Mouse (Mus musculus): Measurements from ENCODE around the gene Gm9040.
"Not testable (repeated sequence)": the region's sequence is repeated elsewhere in the genome, so short reads cannot be mapped to it uniquely, and the experiment has no call there.

The Gm9040 gene

DNA sequence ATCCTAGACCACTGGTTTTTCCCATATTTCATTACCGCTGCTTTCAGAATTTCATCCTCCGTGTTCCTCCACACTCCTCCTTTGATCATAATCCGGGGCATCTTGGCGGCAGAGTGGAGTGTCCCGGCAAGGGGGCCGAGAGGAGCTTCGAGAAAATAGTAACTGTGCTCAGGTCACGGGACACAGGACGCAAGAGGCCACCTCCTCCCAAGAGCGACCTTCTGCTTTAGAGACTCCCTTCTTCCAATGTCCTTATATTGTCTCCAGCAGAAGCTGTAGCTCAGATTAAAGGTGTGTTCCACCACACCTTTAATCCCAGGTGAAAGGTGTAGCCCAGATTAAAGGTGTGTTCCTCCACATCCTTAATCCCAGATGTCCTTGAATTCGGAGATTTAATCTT, at the start of gene Gm9040:
TSS of gene Gm9040 (minus strand) at position 101 of the 400 bp plus-strand sequence.
- not testable (repeated sequence) for DNase-seq (ENCODE audit: low spot score in 2 of 2)

DNA sequence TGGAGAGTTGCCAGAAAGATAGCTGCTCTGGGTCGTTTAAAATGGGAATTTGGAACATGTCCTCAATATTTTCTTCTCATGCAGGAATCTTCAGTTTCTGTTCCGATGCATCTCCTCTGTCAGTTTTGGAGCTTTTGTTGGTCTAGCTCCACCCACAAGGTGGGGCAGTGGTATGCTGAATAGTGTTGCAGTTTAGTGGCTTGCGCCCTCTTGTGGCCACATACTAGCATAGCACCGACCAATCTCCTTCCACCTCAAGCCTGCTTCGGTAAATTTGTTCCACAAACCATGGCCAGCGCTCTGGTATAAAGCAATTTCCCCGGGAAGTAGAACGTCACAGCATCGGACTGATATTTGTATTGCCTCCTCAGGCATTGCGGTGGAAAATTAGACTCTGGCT, 43.7 kb upstream of the Gm9040 start:
- peak; percentile 40 to 67 for DNase-seq (ENCODE audit: low spot score in 2 of 2)

DNA sequence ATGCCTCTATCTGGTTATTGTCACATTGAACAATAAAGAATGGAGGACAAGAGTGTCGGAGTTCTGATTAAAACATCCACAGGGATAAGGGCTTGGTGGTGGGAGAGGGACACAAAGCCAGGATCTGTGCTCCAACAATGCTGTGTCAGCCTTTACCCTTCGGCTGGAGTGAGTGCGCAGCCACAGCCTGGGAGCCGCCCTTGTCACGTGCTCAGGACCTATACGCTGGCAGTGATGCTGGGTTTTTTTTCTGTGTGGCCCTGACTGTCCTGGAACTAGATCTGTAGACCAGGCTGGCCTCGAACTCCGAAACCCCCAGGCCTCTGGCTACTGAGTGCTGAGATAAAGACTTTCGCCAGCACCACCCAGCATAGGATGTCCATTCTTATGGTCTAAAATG, 42.7 kb upstream of the Gm9040 start:
- DNase-seq (ENCODE audit: low spot score in 2 of 2): no peak

DNA sequence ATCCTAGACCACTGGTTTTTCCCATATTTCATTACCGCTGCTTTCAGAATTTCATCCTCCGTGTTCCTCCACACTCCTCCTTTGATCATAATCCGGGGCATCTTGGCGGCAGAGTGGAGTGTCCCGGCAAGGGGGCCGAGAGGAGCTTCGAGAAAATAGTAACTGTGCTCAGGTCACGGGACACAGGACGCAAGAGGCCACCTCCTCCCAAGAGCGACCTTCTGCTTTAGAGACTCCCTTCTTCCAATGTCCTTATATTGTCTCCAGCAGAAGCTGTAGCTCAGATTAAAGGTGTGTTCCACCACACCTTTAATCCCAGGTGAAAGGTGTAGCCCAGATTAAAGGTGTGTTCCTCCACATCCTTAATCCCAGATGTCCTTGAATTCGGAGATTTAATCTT, 27.2 kb upstream of the Gm9040 start, which contains the start of gene Gm9049:
TSS of gene Gm9049 (minus strand) at position 101 of the 400 bp plus-strand sequence.
- not testable (repeated sequence) for DNase-seq (ENCODE audit: low spot score in 2 of 2)

DNA sequence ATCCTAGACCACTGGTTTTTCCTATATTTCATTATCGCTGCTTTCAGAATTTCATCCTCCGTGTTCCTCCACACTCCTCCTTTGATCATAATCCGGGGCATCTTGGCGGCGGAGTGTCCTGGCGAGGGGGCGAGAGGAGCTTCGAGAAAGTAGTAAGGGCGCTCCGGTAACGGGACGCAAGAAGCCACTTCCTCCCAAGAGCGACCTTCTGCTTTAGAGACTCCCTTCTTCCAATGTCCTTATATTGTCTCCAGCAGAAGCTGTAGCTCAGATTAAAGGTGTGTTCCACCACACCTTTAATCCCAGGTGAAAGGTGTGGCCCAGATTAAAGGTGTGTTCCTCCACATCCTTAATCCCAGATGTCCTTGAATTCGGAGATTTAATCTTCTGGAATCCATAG, 21.8 kb upstream of the Gm9040 start, which contains the start of gene Gm9048:
TSS of gene Gm9048 (minus strand) at position 101 of the 400 bp plus-strand sequence.
- DNase-seq (ENCODE audit: low spot score in 2 of 2): not testable (repeated sequence)

DNA sequence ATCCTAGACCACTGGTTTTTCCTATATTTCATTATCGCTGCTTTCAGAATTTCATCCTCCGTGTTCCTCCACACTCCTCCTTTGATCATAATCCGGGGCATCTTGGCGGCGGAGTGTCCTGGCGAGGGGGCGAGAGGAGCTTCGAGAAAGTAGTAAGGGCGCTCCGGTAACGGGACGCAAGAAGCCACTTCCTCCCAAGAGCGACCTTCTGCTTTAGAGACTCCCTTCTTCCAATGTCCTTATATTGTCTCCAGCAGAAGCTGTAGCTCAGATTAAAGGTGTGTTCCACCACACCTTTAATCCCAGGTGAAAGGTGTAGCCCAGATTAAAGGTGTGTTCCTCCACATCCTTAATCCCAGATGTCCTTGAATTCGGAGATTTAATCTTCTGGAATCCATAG, 16.4 kb upstream of the Gm9040 start, which contains the start of gene Gm9046:
TSS of gene Gm9046 (minus strand) at position 101 of the 400 bp plus-strand sequence.
- DNase-seq (ENCODE audit: low spot score in 2 of 2): not testable (repeated sequence)

DNA sequence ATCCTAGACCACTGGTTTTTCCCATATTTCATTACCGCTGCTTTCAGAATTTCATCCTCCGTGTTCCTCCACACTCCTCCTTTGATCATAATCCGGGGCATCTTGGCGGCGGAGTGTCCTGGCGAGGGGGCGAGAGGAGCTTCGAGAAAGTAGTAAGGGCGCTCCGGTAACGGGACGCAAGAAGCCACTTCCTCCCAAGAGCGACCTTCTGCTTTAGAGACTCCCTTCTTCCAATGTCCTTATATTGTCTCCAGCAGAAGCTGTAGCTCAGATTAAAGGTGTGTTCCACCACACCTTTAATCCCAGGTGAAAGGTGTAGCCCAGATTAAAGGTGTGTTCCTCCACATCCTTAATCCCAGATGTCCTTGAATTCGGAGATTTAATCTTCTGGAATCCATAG, 11.0 kb upstream of the Gm9040 start, which contains the start of gene Gm9045:
TSS of gene Gm9045 (minus strand) at position 101 of the 400 bp plus-strand sequence.
- DNase-seq (ENCODE audit: low spot score in 2 of 2): not testable (repeated sequence)

DNA sequence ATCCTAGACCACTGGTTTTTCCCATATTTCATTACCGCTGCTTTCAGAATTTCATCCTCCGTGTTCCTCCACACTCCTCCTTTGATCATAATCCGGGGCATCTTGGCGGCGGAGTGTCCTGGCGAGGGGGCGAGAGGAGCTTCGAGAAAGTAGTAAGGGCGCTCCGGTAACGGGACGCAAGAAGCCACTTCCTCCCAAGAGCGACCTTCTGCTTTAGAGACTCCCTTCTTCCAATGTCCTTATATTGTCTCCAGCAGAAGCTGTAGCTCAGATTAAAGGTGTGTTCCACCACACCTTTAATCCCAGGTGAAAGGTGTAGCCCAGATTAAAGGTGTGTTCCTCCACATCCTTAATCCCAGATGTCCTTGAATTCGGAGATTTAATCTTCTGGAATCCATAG, 5.5 kb upstream of the Gm9040 start, which contains the start of gene Gm9044:
TSS of gene Gm9044 (minus strand) at position 101 of the 400 bp plus-strand sequence.
- DNase-seq (ENCODE audit: low spot score in 2 of 2): not testable (repeated sequence)

DNA sequence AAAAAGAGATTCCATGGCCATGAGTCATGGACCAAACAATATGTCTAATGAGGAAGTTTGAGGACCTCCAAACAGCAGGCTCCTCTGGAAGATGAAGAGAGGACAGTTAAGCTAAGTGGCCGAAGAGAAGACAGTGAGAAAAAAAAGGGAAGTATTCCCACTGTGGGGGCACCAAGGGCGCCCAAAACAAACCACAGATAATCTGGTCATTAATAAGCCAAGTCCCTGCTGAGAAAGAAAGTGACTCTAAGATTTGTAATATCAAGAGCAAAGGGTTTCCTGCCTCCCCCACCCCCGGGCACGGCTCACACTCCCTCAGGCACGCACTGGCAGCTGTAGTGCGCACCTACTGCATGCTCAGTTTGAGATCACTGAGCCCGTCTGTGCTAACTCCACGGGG, 7.7 kb downstream of the Gm9040 start:
- no peak for DNase-seq (ENCODE audit: low spot score in 2 of 2)

DNA sequence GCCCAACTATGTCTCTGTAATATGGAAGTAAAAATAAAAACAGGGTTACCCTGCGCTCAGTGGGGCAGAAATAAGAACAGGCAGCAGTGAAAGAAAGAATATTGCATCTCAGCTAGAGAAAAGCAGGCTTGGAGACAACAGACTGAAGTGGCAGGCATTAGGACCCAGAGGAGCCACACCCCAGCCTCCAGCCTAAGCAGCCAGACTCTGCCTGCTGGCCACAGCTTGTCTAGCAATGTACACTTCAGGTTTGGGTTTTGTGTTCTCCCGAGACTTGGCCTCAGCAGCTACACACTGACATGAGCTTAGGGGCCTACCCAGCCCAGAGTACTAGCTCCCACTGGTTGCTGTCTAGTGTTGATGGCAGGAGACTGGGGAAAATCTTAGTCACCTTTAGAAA, 24.6 kb downstream of the Gm9040 start:
- not testable (repeated sequence) for DNase-seq (ENCODE audit: low spot score in 2 of 2)

DNA sequence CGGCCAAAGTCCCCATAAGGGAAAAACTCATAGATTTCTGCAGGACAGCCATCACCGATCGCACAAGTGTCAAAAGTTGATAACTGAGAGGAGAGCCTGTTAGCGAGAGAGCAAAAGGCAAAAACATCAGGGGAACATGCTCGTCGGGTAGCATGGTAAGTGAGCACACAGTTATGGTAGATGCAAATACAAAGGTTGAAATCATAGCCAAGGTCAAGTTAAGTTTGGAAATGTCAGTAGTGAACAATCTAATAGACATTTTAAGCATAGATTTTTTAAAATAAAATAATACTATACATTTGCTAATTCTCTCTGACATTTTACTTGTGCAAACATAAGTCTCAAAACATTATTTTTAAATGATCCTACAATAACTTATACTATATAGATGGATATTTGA, 31.8 kb downstream of the Gm9040 start, which contains the start of gene Iltifb:
TSS of gene Iltifb (minus strand) at position 101 of the 400 bp plus-strand sequence.
- no peak for DNase-seq (ENCODE audit: low spot score in 2 of 2)

DNA sequence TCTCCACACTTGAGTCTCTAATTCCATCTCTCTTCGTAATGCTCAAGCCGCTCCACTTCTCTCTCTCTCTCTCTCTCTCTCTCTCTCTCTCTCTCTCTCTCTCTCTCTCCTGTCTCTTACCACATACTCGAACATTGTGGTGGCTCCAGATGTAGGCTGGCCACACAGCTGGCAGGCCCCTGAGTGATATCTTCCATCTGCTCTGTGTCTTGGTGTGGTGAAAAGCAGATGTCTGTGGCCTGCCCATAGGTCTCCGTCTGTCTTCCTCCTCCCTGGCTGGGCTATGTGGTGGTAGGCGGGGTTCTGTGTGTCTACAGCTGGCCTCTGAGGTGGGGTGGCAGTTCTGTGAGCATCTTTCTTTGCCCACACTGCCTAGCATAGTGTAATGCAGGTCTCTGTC, 43.8 kb downstream of the Gm9040 start:
- not testable (repeated sequence) for DNase-seq (ENCODE audit: low spot score in 2 of 2)

DNA sequence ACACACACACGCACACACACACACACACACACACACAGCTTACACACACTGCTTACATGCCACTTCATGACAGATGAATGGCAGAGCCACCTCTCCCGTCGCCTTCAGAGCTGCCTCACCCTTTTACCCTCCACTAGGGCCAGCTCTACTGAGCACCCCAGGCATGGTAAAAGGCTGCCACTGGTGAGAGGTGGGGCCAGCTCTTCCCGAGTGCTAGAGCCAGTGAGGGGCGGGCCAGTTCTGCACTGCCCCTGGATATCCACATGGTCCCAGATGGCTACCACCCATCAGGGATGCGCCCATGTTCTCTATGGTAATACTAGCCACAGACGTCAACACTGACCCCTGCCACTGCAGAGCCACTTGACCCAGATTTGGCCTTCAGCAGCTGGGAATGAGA, 44.2 kb downstream of the Gm9040 start:
- DNase-seq (ENCODE audit: low spot score in 2 of 2): not testable (repeated sequence)

DNA sequence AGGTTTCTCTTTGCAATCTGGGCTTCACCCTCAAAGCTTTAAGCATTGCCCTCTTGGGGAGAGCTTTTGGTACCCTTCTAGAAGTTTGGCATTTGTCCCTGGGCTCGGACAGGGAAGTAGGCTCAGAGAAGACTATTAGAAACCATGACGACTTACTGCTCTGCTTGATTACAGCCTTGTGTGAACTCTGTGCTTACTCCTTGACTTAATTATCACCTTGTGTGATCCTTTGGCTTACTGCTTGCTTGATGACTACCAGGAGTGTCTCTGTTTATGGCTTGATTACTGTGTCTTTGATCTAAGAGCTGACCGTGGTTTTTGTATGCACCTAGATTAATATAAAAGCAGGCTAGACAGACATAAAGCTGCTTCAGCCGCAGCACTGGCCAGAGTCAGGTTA, 48.7 kb downstream of the Gm9040 start:
- DNase-seq (ENCODE audit: low spot score in 2 of 2): not testable (repeated sequence)

Data from spleen, postnatal 14 days (tissue).